Mouse (Mus musculus) limb, embryonic 14.5 days (tissue): ENCODE data around the gene Ctnna2. TPM values are rescaled to one million over a fixed set of nuclear protein-coding genes. Genes with fewer than 3 reads are reported as not detected.

ENCODE experiments used
- ATAC-seq: fragments of 200-750 bp; cut with Nextera tagmentation; 2 replicates; pipeline ENCODE4 v1.8.0; 2017; ENCODE audit warnings: low read depth, moderate number of reproducible peaks, moderate TSS enrichment; ENCODE audit not compliant: low FRiP score
- DNase-seq: peaks from one replicate; pipeline ENCODE4 v3.0.0-alpha.2; 2015; ENCODE audit warnings: low spot score
- H3K27ac ChIP-seq: fragments of 300-500 bp; sonication (generic); replicated peaks from 2 replicates; pipeline ENCODE4 v1.5.1; 2014; ENCODE audit warnings: low read depth, mild to moderate bottlenecking, low read length, moderate library complexity, mixed read lengths
- H3K27me3 ChIP-seq: fragments of 300-500 bp; sonication (generic); 2 replicates; pipeline ENCODE4 v1.6.1; 2014; ENCODE audit warnings: low read length, mixed read lengths; ENCODE audit not compliant: control insufficient read depth, insufficient read depth
- H3K36me3 ChIP-seq: fragments of 300-500 bp; sonication (generic); 2 replicates; pipeline ENCODE4 v1.6.1; 2014; ENCODE audit warnings: mild to moderate bottlenecking, low read length, moderate library complexity, mixed read lengths; ENCODE audit not compliant: control insufficient read depth, insufficient read depth
- H3K4me1 ChIP-seq: fragments of 300-500 bp; sonication (generic); 2 replicates; pipeline ENCODE4 v1.6.1; 2014; ENCODE audit warnings: antibody characterized with exemption, low read length, mixed read lengths; ENCODE audit not compliant: control insufficient read depth, insufficient read depth
- H3K4me2 ChIP-seq: fragments of 300-500 bp; sonication (generic); replicated peaks from 2 replicates; pipeline ENCODE4 v1.6.1; 2014; ENCODE audit warnings: low read depth, mild to moderate bottlenecking, low read length, moderate library complexity; ENCODE audit not compliant: severe bottlenecking
- H3K4me3 ChIP-seq: fragments of 300-500 bp; sonication (generic); replicated peaks from 2 replicates; pipeline ENCODE4 v1.5.1; 2014; ENCODE audit warnings: low read length
- H3K9ac ChIP-seq: fragments of 300-500 bp; sonication (generic); 2 replicates; pipeline ENCODE4 v1.6.1; 2014; ENCODE audit warnings: mild to moderate bottlenecking, low read depth, low read length, moderate library complexity; ENCODE audit not compliant: severe bottlenecking
- H3K9me3 ChIP-seq: fragments of 300-500 bp; sonication (generic); 2 replicates; pipeline ENCODE4 v1.6.1; 2016; ENCODE audit warnings: low read length; ENCODE audit not compliant: control insufficient read depth
- POLR2A ChIP-seq: fragments of 200-500 bp; IDR thresholded peaks from 2 replicates; pipeline ENCODE4 v1.8.0; 2012; ENCODE audit warnings: inconsistent platforms, mild to moderate bottlenecking, moderate library complexity, borderline replicate concordance; ENCODE audit not compliant: insufficient read depth, insufficient read length; ENCODE audit errors: extremely low read depth
- WGBS: fragments of 180-500 bp; shearing (Covaris S2); extraction: QIAGEN DNeasy Blood & Tissue Kit; methylation state at CpG from one replicate; pipeline ENCODE4 v1.1.7; 2014; 5-methylcytosine and 5-hydroxymethylcytosine counted together
- polyA plus RNA-seq, 2 experiments: library from polyadenylated mRNA; depleted of rRNA in 1 of 2; stranded (reverse) in 1 of 2; unstranded in 1 of 2; fragments of >200 nt; fragmentation: Nextera tagmentation in 1 of 2; extraction: Ambion mirVana in 1 of 2; gene quantifications; 2 replicates each; pipeline versions ENCODE4 v1.2.1 to v1.2.3; 2012 to 2014

Ctnna2 gene
- polyA plus RNA-seq, 2 experiments, result 1.7 to 2.7 TPM

DNA sequence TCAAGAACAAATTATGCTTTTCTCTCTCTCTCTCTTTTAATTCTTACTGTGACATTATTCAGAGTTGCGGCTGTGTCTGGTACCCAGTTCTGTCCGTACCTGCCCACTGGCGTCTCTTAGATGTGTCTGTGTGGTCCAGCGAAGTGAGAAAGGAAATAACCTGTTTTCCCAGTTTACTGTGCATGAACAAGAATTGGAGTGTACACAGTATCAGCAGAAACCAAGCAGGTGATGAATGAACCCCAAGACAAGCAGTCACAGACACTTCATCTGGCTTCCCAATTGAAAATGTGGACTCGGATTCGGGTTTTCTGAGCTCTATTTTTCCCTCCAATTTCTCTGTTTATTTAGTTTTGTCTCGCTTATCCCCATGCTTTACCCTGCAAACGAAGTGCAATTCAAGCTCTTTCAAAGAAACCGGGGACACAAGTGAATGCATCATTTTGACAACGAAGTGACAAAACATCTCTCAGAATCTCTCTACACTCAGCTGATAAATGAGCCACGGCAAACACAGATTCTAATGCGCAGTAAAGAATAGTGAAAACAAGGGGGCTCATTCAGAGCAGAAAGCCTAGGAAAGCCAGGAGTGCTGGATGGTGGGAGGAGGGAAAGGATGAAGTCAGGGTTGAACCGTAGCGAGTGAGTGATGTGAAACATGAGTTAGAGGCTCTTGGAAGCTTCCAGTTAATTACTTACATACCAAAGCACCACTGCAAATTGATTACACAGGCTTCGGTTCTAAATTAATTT lies 442.3 kb downstream of the Ctnna2 start:
- no peak for TF ChIP-seq POLR2A
- no peak overlapping the region for H3K27ac ChIP-seq
- H3K4me1 ChIP-seq, result no peaks in the 10 kb centered on the region
- ATAC-seq, result no peak
- H3K36me3 ChIP-seq, result no peaks in the 10 kb centered on the region
- H3K9me3 ChIP-seq, result no peaks in the 10 kb centered on the region
- no peak for DNase-seq
- no peaks in the 10 kb centered on the region for H3K27me3 ChIP-seq
- H3K4me2 ChIP-seq, result no peak overlapping the region
- no peak overlapping the region for H3K4me3 ChIP-seq
- 48% methylated on average over 15 of the region's 15 CpGs for WGBS
- H3K9ac ChIP-seq, result no peak overlapping the region

DNA sequence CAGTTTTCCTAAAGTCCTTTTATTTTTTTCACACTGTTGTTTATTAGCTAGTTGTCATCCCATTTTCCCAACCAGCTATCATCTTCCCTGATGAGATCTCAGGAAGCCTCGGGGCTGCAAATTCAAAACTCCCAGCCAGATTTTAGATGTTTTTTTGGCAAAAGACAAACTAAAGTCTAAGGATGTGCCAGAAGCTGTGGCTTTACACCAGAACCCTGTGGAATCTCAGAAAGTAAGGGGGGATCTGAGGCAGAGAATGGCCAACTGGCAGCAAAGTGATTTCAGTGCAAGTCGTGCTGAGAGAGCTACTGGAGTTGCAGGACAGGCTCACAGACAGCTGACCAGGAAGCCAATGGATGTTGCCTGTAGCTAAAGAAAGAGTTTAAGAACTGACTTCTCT lies 451.9 kb downstream of the Ctnna2 start:
- Histone ChIP-seq H3K36me3 (no peaks in the 10 kb centered on the region), H3K4me2 (no peak overlapping the region), H3K9ac (no peak overlapping the region), H3K4me1 (no peaks in the 10 kb centered on the region), H3K27me3 (no peaks in the 10 kb centered on the region), H3K4me3 (no peak overlapping the region), H3K9me3 (no peaks in the 10 kb centered on the region), H3K27ac (no peak overlapping the region)
- TF ChIP-seq POLR2A, result no peak
- WGBS, result 68% methylated on average over 2 of the region's 2 CpGs
- no peak for ATAC-seq
- DNase-seq, result no peak

DNA sequence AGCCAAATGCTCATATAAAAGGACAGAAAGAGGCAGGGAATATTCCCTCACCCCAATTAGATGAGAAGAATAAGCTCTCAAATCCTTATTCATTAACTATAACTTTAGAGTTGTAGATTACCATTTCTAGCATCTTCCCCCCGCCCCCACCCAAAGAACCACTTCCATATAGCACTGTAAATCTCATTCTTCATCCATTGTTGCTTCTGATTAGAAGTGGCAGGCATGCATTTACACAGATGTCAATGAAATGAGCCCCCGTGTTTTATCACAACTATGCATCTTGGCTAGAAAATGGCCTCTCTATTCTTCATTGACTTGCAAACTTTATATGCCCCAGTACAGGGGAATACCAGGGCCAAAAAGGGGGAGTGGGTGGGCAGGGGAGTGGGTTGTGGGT lies 457.7 kb downstream of the Ctnna2 start:
- 70% methylated on average over 2 of the region's 2 CpGs for WGBS
- DNase-seq (no peak), ATAC-seq (no peak)
- Histone ChIP-seq H3K9me3 (no peaks in the 10 kb centered on the region), H3K4me1 (no peaks in the 10 kb centered on the region), H3K4me3 (no peak overlapping the region), H3K27ac (no peak overlapping the region), H3K9ac (no peak overlapping the region), H3K36me3 (no peaks in the 10 kb centered on the region), H3K27me3 (no peaks in the 10 kb centered on the region), H3K4me2 (no peak overlapping the region)
- no peak for TF ChIP-seq POLR2A

DNA sequence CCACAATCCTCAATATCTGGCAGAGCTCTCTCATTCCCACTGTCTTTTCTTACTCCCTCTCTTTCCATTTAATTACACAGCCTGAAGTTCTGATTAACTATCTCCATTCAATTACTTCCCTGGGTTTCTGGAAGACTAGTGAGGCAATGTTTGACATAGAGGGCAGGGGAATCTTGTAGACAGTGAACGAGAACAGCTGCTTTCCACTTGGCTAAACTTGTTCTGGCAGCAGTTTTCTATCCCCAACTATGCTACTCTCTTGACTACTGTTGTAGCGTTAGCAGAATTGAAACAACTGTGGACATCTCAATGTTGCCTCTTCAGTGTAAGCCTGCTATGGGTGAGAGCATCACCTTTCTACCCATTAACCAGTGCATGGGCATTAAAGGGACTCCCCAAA lies 463.0 kb downstream of the Ctnna2 start:
- Histone ChIP-seq H3K4me3 (no peak overlapping the region), H3K4me2 (no peak overlapping the region), H3K9ac (no peak overlapping the region), H3K9me3 (no peaks in the 10 kb centered on the region), H3K36me3 (no peaks in the 10 kb centered on the region), H3K27me3 (no peaks in the 10 kb centered on the region), H3K4me1 (no peaks in the 10 kb centered on the region), H3K27ac (no peak overlapping the region)
- no peak for ATAC-seq
- WGBS, result 73% methylated on average over 2 of the region's 2 CpGs
- DNase-seq, result no peak
- TF ChIP-seq POLR2A, result no peak

DNA sequence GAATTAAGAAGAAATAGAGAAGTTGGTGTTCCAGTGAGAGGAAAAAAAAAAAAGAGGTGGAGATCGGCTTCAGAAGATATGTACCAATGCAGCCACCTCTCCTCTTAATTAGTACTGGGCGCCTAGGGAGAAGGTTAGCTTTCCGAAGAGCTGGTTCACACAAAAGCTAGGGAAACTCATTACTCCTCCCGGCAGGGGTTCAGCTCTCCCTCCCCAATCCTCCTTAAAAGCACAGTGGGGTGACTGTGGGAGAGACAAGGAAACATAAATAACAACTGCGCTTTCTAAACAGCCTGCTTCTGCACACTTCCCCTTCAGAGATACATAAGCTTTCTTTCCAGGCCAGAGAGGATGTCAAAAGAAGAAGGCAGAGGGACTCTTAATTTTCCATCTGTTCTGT lies 467.7 kb downstream of the Ctnna2 start:
- no peak overlapping the region for H3K27ac ChIP-seq
- H3K9ac ChIP-seq, result no peak overlapping the region
- H3K4me3 ChIP-seq, result no peak overlapping the region
- no peak overlapping the region for H3K4me2 ChIP-seq
- DNase-seq (no peak), ATAC-seq (no peak)
- no peaks in the 10 kb centered on the region for H3K9me3 ChIP-seq
- 12% methylated on average over 5 of the region's 5 CpGs for WGBS
- no peaks in the 10 kb centered on the region for H3K4me1 ChIP-seq
- TF ChIP-seq POLR2A, result no peak
- no peaks in the 10 kb centered on the region for H3K27me3 ChIP-seq
- no peaks in the 10 kb centered on the region for H3K36me3 ChIP-seq

GRCm38 (mm10) chr6:77491721-77492120 lies 487.8 kb downstream of the Ctnna2 start:
- Histone ChIP-seq H3K4me2 (no peak overlapping the region), H3K4me1 (no peaks in the 10 kb centered on the region), H3K27ac (no peak overlapping the region), H3K9me3 (no peaks in the 10 kb centered on the region), H3K4me3 (no peak overlapping the region), H3K27me3 (no peaks in the 10 kb centered on the region), H3K36me3 (no peaks in the 10 kb centered on the region), H3K9ac (no peak overlapping the region)
- no peak for TF ChIP-seq POLR2A
- ATAC-seq, result no peak
- no peak for DNase-seq
- 59% methylated on average over 5 of the region's 5 CpGs for whole genome bisulfite sequencing
